Mouse (Mus musculus) hindbrain, embryonic 15.5 days (tissue): Measurements from ENCODE around the gene Slc35a3. TPM values are rescaled to one million over a fixed set of nuclear protein-coding genes. Genes with fewer than 3 reads are reported as not detected.
"Not testable (repeated sequence)": the region's sequence is repeated elsewhere in the genome, so short reads cannot be mapped to it uniquely, and the experiment has no call there.

Experiments used
- ATAC-seq: fragments of 200-750 bp; cut with Nextera tagmentation; 2 replicates; pipeline ENCODE4 v1.8.0; 2017; ENCODE audit warnings: low read depth, moderate number of reproducible peaks, moderate TSS enrichment; ENCODE audit not compliant: low FRiP score
- H3K27ac ChIP-seq: fragments of 300-500 bp; sonication (generic); replicated peaks from 2 replicates; pipeline ENCODE4 v1.5.1; 2015; ENCODE audit warnings: mild to moderate bottlenecking, inconsistent platforms
- H3K27me3 ChIP-seq: fragments of 300-500 bp; sonication (generic); 2 replicates; pipeline ENCODE4 v1.6.1; 2015; ENCODE audit warnings: control low read depth, inconsistent platforms
- H3K36me3 ChIP-seq: fragments of 300-500 bp; sonication (generic); 2 replicates; pipeline ENCODE4 v1.6.1; 2015; ENCODE audit warnings: control low read depth, inconsistent platforms
- H3K4me1 ChIP-seq: fragments of 300-500 bp; sonication (generic); replicated peaks from 2 replicates; pipeline ENCODE4 v1.6.1; 2015; ENCODE audit warnings: control low read depth, inconsistent platforms
- H3K4me2 ChIP-seq: fragments of 300-500 bp; sonication (generic); 2 replicates; pipeline ENCODE4 v1.6.1; 2015; ENCODE audit warnings: moderate library complexity, mild to moderate bottlenecking, inconsistent platforms
- H3K4me3 ChIP-seq: fragments of 300-500 bp; sonication (generic); 2 replicates; pipeline ENCODE4 v1.5.1; 2015; ENCODE audit warnings: mild to moderate bottlenecking, inconsistent platforms
- H3K9ac ChIP-seq: fragments of 300-500 bp; sonication (generic); 2 replicates; pipeline ENCODE4 v1.6.1; 2015; ENCODE audit warnings: inconsistent platforms
- H3K9me3 ChIP-seq: fragments of 300-500 bp; sonication (generic); 2 replicates; pipeline ENCODE4 v1.6.1; 2016; ENCODE audit warnings: control low read depth, inconsistent platforms
- WGBS: fragments of 180-500 bp; shearing (Covaris S2); methylation state at CpG from one replicate; pipeline ENCODE4 v1.1.7; 2015; 5-methylcytosine and 5-hydroxymethylcytosine counted together
- polyA plus RNA-seq: library from polyadenylated mRNA; unstranded; fragments of >200 nt; fragmentation: Nextera tagmentation; extraction: Ambion mirVana; gene quantifications from 2 replicates; pipeline ENCODE4 v1.2.1, GENCODE M21; 2015

Slc35a3 gene
- polyA plus RNA-seq, result 8.0 and 8.7 TPM in 2 replicates

GRCm38 (mm10) chr3:116712436-116712881 lies at the start of gene Slc35a3:
TSS of gene Slc35a3 (minus strand) at chr3:116712831.
- peak within 1 kb of the TSS; percentile 89 for H3K4me2 ChIP-seq
- H3K9ac ChIP-seq, result peak within 1 kb of the TSS; percentile 89
- 3% methylated on average over 8 of the region's 8 CpGs for WGBS
- no peaks in the 10 kb centered on the region for H3K9me3 ChIP-seq
- ATAC-seq, result 0 out of 2 replicates have a peak, but pooled peaks have one; percentile 21
- H3K27ac ChIP-seq, result peak within 1 kb of the TSS; percentile 72
- H3K4me1 ChIP-seq, result peaks cover 14% of the 10 kb centered on the region
- H3K4me3 ChIP-seq, result peak within 1 kb of the TSS; percentile 91
- H3K36me3 ChIP-seq, result no peaks in the 10 kb centered on the region
- peaks cover 5% of the 10 kb centered on the region; the same call in 1 of the 2 replicates for H3K27me3 ChIP-seq

- no peak overlapping the region for H3K4me2 ChIP-seq
- H3K27ac ChIP-seq, result no peak overlapping the region
- no peak overlapping the region for H3K9ac ChIP-seq
- H3K4me3 ChIP-seq, result no peak overlapping the region
- H3K36me3 ChIP-seq, result peaks cover 42% of the 10 kb centered on the region
- no peaks in the 10 kb centered on the region for H3K9me3 ChIP-seq
- no peaks in the 10 kb centered on the region for H3K27me3 ChIP-seq
- H3K4me1 ChIP-seq, result no peaks in the 10 kb centered on the region
- no peak for ATAC-seq
- 91% methylated on average over 8 of the region's 8 CpGs for WGBS
Measured at GRCm38 (mm10) chr3:116752818-116753217, 40.2 kb upstream of the Slc35a3 start.

GRCm38 (mm10) chr3:116751191-116751860 lies 38.7 kb upstream of the Slc35a3 start:
- peaks cover 27% of the 10 kb centered on the region for H3K36me3 ChIP-seq
- 83% methylated on average over 4 of the region's 4 CpGs for WGBS
- no peak overlapping the region for H3K4me2 ChIP-seq
- H3K27me3 ChIP-seq, result no peaks in the 10 kb centered on the region
- H3K9me3 ChIP-seq, result no peaks in the 10 kb centered on the region
- no peak overlapping the region for H3K27ac ChIP-seq
- H3K4me1 ChIP-seq, result no peaks in the 10 kb centered on the region
- H3K9ac ChIP-seq, result no peak overlapping the region
- no peak overlapping the region for H3K4me3 ChIP-seq
- ATAC-seq, result 0 out of 2 replicates have a peak, but pooled peaks have one; percentile 54

GRCm38 (mm10) chr3:116748391-116749170 lies 36.0 kb upstream of the Slc35a3 start:
- Histone ChIP-seq H3K4me2 (no peak overlapping the region), H3K4me1 (no peaks in the 10 kb centered on the region), H3K27ac (no peak overlapping the region), H3K9ac (no peak overlapping the region), H3K9me3 (no peaks in the 10 kb centered on the region), H3K27me3 (no peaks in the 10 kb centered on the region), H3K36me3 (peaks cover 25% of the 10 kb centered on the region), H3K4me3 (no peak overlapping the region)
- 57% methylated on average over 8 of the region's 8 CpGs for WGBS
- no peak for ATAC-seq

- not testable (repeated sequence) for H3K9ac ChIP-seq, ATAC-seq, H3K4me1 ChIP-seq, H3K9me3 ChIP-seq, H3K4me3 ChIP-seq, H3K4me2 ChIP-seq, H3K27me3 ChIP-seq, H3K27ac ChIP-seq
- H3K36me3 ChIP-seq, result peaks cover 25% of the 10 kb centered on the region
- WGBS, result 91% methylated on average over 7 of the region's 7 CpGs
Measured at GRCm38 (mm10) chr3:116747648-116748047, 35.0 kb upstream of the Slc35a3 start.

GRCm38 (mm10) chr3:116740963-116741362 lies 28.3 kb upstream of the Slc35a3 start:
- Histone ChIP-seq H3K4me1 (no peaks in the 10 kb centered on the region), H3K9me3 (no peaks in the 10 kb centered on the region), H3K27ac (no peak overlapping the region), H3K27me3 (no peaks in the 10 kb centered on the region), H3K4me3 (no peak overlapping the region), H3K4me2 (no peak overlapping the region), H3K9ac (no peak overlapping the region), H3K36me3 (peaks cover 8% of the 10 kb centered on the region; the same call in 1 of the 2 replicates)
- 85% methylated on average over 9 of the region's 9 CpGs for WGBS
- ATAC-seq, result no peak

GRCm38 (mm10) chr3:116740106-116740505 lies 27.5 kb upstream of the Slc35a3 start:
- H3K4me3 ChIP-seq, result no peak overlapping the region
- no peaks in the 10 kb centered on the region for H3K4me1 ChIP-seq
- H3K27me3 ChIP-seq, result no peaks in the 10 kb centered on the region
- H3K27ac ChIP-seq, result no peak overlapping the region
- no peaks in the 10 kb centered on the region for H3K9me3 ChIP-seq
- peaks cover 8% of the 10 kb centered on the region; the same call in 1 of the 2 replicates for H3K36me3 ChIP-seq
- H3K9ac ChIP-seq, result no peak overlapping the region
- ATAC-seq, result no peak
- H3K4me2 ChIP-seq, result no peak overlapping the region
- WGBS, result 89% methylated on average over 5 of the region's 5 CpGs

GRCm38 (mm10) chr3:116737326-116737731 lies 24.7 kb upstream of the Slc35a3 start:
- ATAC-seq, result no peak
- no peaks in the 10 kb centered on the region for H3K9me3 ChIP-seq

GRCm38 (mm10) chr3:116729483-116730174 lies 17.0 kb upstream of the Slc35a3 start:
- Histone ChIP-seq H3K27ac (no peak overlapping the region), H3K27me3 (no peaks in the 10 kb centered on the region), H3K4me3 (no peak overlapping the region), H3K36me3 (no peaks in the 10 kb centered on the region), H3K9ac (no peak overlapping the region), H3K4me2 (no peak overlapping the region), H3K4me1 (0 out of 2 replicates have a peak, but pooled peaks cover 5% of the 10 kb centered on the region), H3K9me3 (no peaks in the 10 kb centered on the region)
- WGBS, result 50% methylated on average over 2 of the region's 2 CpGs
- no peak for ATAC-seq

More at GRCm38 (mm10) chr3:116737326-116737731, 24.7 kb upstream of the Slc35a3 start:
- Histone ChIP-seq H3K4me2 (no peak overlapping the region), H3K27ac (no peak overlapping the region), H3K4me3 (no peak overlapping the region), H3K9ac (no peak overlapping the region), H3K27me3 (no peaks in the 10 kb centered on the region), H3K36me3 (no peaks in the 10 kb centered on the region), H3K4me1 (no peaks in the 10 kb centered on the region)
- 79% methylated on average over 8 of the region's 8 CpGs for WGBS

GRCm38 (mm10) chr3:116726807-116727206 lies 14.2 kb upstream of the Slc35a3 start:
- Histone ChIP-seq H3K27ac (no peak overlapping the region), H3K9ac (no peak overlapping the region), H3K27me3 (no peaks in the 10 kb centered on the region), H3K4me3 (no peak overlapping the region), H3K9me3 (no peaks in the 10 kb centered on the region), H3K36me3 (no peaks in the 10 kb centered on the region), H3K4me2 (no peak overlapping the region), H3K4me1 (0 out of 2 replicates have a peak, but pooled peaks cover 5% of the 10 kb centered on the region)
- ATAC-seq, result no peak
- WGBS, result 81% methylated on average over 9 of the region's 9 CpGs

GRCm38 (mm10) chr3:116723496-116724481 lies 11.2 kb upstream of the Slc35a3 start:
- WGBS, result 48% methylated on average over 10 of the region's 10 CpGs
- no peak overlapping the region for H3K4me2 ChIP-seq
- H3K27me3 ChIP-seq, result no peaks in the 10 kb centered on the region
- no peaks in the 10 kb centered on the region for H3K9me3 ChIP-seq
- no peak overlapping the region for H3K4me3 ChIP-seq
- no peak overlapping the region for H3K27ac ChIP-seq
- no peaks in the 10 kb centered on the region for H3K36me3 ChIP-seq
- no peaks in the 10 kb centered on the region for H3K4me1 ChIP-seq
- ATAC-seq, result no peak
- H3K9ac ChIP-seq, result no peak overlapping the region
